Mouse (Mus musculus) kidney, adult 2 months (tissue): ENCODE measurements around the gene Unc80.

Experiments used
- CTCF ChIP-seq: fragments of 200-500 bp; conservative IDR thresholded peaks from 2 replicates; pipeline ENCODE4 v1.5.1; 2011; ENCODE audit warnings: low read depth, mild to moderate bottlenecking, control low read depth, low read length, moderate library complexity, mixed read lengths; ENCODE audit not compliant: insufficient read depth, insufficient read length
- POLR2A ChIP-seq: fragments of 200-500 bp; IDR thresholded peaks from one replicate; pipeline ENCODE4 v1.6.1; 2011; ENCODE audit warnings: low read depth, low read length, control low read depth

GRCm38 (mm10) chr1:66457747-66458146 lies 10.4 kb upstream of the Unc80 start:
- TF ChIP-seq CTCF (no peak), POLR2A (no peak)
